Mouse (Mus musculus) T-helper 17 cell (primary cell): Measurements from ENCODE around the gene Ilf3.

Source experiments
- in situ Hi-C, 2 experiments: fragments of 300-600 bp; cut with MboI, MseI; formaldehyde crosslinking; loops; 1 replicate in 1 of 2; 2 replicates in 1 of 2; pipeline ENCODE4 v1.15.1; 2025; ENCODE audit warnings: high pct_unique_total_duplicates in 2 of 2

The Ilf3 gene

DNA sequence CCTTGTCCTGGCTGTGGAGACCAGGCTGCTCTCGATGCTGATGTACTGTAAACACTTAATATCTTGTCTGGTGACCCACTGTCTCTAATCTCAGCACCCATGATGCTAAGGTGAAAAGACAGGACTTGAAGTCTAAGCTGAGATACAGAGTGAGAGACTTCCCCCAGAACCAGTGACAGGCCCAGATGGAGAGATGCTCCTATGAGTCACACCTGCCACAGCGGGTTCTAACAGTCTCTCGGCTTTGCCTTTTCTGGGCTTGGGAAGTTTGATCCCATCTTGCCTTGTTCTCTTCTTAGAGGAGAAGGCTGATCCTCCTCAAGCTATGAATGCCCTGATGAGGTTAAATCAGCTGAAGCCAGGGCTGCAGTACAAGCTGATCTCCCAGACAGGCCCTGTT, 29.5 kb downstream of the Ilf3 start:
- in situ Hi-C loops, result loop anchor here in 1 of 2 experiments (5.0 kb wide), 1 partner anchor 80 kb away; no protein-coding TSS in a partner anchor

DNA sequence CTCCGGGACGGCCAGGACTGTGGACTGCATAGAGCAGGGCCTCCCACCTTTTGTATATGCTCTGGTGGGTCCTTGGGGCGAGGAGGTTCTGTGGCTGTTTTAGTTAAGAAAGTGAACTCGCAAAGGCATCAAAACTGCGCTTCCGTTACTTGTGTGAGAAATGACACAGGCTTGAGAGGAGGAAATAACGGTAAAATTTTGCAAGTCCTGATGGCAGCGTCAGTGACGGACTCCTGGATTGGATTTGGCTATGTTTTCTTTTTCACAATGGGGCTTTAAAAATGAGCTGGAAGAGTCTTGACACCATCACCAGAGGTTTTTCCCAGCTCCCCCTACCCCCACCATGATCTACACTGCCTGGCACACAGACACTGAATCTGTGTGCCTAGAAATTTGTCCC, 33.4 kb downstream of the Ilf3 start:
- in situ Hi-C loops, result no loop called here

DNA sequence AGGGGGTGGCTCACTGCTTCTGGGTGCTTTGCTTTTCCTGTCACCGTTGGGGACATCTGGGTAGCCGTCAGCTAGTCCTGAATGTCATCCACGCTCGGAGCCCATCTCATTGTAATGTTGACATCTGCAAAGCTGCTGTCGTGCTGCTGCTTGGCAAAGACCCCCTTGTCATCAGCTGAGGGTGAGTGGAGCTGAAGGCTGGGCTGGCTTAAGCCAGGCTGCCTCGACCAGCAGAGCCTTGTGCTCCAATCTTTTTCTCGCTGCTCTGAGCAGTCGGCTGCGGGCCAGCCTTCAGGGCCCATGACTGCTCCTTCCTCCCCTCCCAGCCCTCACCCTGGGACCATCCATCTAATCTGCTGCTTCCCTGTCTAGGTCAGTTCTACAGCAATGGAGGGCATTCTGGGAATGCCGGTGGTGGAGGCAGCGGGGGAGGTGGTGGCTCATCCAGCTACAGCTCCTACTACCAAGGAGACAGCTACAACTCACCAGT, 35.1 kb downstream of the Ilf3 start:
- in situ Hi-C loops, result no loop called here

DNA sequence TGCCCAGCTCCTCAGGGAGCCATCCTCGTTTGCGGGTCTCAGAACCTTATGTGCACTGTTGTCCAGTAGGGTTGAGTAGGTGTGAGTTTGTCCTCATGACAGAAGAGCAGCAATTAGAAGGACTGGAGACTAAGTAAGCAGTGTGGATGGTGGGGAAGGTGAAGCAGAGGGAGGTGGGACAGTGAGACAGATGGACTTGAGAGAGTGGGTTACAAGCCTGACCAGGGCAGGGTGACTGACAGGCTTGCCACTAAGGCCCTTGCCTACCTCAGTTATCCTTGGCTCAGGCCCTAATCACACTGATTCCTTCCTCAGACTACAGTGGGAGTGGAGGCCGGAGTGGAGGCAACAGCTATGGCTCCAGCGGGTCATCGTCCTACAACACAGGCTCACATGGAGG, 36.1 kb downstream of the Ilf3 start:
- in situ Hi-C loops, result no loop called here

DNA sequence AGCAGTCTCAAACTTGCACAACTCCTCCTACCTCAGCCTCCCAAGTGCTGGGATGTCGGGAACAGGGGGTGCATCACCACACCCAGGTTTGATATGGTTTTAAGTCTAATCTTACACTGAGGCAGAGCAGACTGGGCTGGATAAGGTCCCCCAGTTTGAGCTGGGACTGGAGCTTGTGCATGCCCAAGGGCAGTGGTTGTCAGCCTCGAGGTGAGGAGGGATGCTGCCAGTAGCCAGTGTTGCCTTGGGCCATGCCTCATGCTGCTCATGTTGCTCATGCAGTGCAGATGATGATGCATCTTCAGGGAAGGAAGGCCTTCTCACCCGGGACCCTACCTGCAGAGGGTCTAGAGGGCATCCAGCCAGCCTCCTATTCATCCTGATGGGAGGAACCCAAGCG, 37.9 kb downstream of the Ilf3 start:
- in situ Hi-C loops, result loop anchor here in 1 of 2 experiments (5.0 kb wide), 1 partner anchor 33 kb away; no protein-coding TSS in a partner anchor

DNA sequence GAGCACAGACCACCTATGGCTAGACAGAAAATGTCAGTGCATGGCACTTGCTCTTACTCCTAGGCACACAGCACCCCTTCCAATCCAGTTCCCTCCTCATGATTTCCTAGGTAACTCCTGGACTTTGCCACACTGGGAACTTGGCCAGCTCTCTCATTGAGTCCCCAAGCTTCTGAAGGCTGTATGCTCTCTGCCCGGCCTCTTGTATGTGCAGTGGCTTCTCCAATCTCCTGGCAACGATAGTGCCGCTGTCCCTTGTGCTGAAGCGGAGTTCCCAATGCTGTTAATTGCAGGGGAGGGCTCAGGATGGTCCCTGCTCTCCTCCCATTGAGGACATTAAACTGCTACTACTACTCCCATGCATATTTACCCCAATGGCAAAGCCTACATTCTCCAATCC, 40.3 kb downstream of the Ilf3 start:
- in situ Hi-C loops, result loop anchor here in 1 of 2 experiments (5.0 kb wide), 1 partner anchor 36 kb away; no protein-coding TSS in a partner anchor

DNA sequence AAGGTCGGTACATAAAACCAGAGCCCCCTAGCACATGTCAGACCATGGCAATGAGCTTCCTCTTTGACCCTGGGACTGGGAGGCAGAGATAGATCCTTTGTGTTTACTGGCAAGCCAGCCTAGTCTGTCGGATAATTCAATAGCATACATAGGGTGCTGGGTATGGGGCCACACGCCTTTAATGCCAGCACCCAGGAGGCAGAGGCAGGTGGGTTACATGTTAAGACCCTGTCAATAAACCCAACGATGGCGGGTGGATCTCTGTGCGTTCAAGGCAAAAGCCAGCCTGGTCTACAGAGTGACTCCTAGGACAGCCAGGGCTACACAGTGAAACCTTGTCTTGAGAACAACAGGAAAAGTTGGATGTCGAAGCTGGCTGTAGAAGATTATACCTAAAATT, 41.0 kb downstream of the Ilf3 start:
- in situ Hi-C loops, result loop anchor here in 1 of 2 experiments (5.0 kb wide), 1 partner anchor 36 kb away; no protein-coding TSS in a partner anchor

DNA sequence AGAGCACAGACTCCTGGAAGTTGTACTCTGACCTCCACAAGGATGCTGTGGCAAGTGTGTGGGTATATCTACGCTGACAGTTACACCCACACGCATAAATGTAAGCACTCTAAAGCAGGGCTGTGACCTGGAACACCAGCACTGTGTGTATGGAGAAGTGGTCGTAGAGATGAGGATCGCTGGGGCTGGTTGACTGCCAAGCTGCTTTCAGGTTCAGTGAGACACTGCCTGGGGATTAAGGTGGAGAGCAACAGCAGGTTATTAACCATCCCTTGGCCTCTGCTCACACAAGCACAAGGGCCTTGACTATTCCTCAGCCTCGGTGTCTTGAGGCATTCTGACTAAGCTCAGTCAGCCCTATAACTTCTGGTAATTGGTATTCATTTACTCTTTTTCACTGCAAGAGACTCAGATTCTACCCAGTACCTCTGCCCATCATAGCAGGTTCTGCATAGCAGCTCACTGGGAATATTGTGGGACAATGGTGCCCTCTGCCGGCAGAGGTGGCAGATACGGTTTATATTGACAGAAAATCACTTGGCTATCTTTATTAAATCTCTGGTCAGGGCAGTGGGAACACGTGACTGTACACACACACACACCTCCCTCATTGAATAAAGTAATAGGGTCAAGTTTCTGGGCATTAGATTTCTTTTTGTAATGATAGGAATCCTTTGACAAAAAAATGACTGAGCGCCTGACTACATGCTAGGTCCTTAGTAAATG, 42.1 kb downstream of the Ilf3 start:
- in situ Hi-C loops, result loop anchor here in 1 of 2 experiments (5.0 kb wide), 2 partner anchors 37 to 92 kb away; no protein-coding TSS in a partner anchor

DNA sequence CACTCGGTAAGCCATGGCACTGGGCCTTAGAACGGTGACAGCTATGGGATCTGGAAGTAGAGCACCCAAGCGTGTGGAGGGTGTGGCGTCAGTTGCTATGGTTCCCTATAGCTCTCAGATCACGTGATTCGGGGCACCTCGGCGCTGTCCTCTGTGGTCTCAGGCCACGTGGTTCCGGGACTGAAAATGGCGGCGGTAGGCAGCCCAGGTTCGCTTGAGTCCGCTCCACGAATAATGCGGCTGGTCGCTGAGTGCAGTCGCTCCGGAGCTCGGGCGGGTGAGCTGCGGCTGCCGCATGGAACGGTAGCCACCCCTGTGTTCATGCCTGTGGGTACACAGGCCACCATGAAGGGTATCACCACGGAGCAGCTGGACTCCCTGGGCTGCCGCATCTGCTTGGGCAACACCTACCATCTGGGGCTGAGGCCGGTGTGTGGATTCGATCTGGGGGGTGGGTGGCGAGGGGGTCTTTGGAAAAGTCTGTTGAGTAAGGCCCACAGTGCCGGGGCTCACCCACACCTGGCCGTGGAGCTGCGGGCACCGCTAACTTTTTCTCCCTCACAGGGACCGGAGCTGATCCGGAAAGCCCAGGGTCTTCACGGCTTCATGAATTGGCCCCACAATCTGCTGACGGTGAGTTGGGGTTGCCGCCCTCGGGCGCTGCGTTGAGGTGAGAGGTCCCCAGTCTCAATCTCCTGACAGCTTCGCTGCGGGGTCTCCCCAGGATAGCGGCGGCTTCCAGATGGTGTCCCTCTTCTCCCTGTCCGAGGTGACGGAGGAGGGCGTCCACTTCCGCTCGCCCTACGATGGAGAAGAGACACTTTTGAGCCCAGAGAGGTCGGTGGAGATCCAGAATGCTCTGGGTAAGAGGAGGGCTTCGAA, 44.2 kb downstream of the Ilf3 start, which contains the start of gene Qtrt1:
Gene Qtrt1, plus strand, starts transcription at position 169 of the 882 bp plus-strand sequence.
- in situ Hi-C loops, result loop anchor here in 1 of 2 experiments (5.0 kb wide), 1 partner anchor 95 kb away; no protein-coding TSS in a partner anchor

DNA sequence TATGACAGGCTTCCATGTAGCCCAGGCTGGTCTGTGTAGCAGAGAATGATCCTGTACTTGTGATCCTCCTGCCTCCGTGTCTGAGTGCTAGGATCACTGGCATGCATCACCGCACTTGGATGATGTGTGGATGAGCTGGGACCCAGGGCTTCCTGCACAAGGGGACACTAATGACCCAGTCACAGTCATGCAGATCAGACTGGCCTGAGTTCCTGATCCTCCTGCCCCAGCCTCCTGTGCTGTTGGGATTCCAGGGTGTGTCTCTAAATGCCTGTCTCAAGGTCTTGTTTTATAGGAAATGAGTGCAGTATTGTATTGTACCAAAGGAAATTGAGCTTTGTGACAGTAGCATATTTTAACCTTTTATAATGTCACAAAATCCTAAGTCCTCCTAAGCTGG, 50.2 kb downstream of the Ilf3 start:
- in situ Hi-C loops, result loop anchor here in 1 of 2 experiments (5.0 kb wide), 2 partner anchors 39 to 71 kb away; no protein-coding TSS in a partner anchor

DNA sequence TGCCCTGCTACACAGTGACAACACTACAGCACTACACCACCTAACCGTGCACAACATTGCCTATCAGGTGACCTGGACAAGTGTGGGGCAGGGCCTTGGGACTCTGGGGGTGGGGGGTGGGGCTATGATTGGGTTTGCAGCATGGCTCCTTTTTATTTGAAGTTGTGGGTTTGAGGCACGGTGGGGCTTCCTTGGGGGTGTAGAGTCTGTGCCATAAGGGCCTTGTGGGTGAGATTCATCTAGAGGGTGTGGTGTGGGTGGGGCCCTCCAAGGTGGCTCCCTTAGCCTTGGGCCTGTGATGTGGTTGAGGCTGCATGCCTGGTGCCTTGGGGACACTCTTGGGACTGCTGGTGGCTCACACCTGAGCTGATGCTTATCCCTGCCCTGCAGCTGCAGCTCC, 52.0 kb downstream of the Ilf3 start:
- in situ Hi-C loops, result loop anchor here (5.0 to 10.0 kb wide), 3 partner anchors 38 to 755 kb away; no protein-coding TSS in a partner anchor

DNA sequence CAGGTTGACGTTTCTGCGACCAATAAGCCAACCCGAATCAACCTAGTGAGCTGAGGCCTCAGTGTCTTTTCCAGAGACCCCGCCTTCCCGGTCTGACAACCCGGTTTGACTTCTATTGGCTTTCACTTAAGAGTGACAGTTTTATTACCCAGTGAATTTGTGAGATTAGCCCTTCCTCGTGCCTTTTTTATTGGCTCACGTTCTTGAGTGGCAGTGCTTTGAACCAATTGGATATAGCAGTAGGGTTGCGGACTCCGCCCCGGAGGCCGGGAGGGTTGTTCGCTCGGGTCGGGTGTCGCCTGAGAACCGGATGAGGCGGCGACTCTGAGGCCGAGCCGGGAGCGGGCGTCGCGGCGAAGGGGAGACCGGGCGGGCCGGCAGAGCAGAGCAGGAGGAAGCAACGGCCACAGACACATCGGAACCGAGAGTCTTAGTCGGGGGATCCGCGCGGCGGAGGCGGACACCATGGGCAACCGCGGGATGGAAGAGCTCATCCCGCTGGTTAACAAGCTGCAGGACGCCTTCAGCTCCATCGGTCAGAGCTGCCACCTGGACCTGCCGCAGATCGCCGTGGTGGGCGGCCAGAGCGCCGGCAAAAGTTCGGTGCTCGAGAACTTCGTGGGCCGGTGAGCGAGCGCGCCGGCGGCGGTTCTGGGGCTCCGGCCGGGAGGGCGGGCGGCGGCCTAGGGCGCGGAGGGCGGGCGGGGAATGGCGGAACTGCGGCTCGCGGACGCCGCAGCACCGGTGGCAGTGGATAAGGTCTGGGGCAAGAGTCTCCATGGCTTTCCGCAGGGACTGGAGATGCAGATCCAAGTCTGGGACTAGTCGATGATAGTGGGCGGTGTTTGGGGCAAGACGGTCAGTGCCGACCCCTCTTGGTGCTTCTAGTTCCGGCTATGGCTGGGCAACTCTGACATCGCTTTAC, 57.2 kb downstream of the Ilf3 start, which contains the start of gene Dnm2:
Gene Dnm2, plus strand, starts transcription at position 278 of the 925 bp plus-strand sequence.
- in situ Hi-C loops, result loop anchor here in 1 of 2 experiments (10.0 kb wide), 1 partner anchor 760 kb away; no protein-coding TSS in a partner anchor

DNA sequence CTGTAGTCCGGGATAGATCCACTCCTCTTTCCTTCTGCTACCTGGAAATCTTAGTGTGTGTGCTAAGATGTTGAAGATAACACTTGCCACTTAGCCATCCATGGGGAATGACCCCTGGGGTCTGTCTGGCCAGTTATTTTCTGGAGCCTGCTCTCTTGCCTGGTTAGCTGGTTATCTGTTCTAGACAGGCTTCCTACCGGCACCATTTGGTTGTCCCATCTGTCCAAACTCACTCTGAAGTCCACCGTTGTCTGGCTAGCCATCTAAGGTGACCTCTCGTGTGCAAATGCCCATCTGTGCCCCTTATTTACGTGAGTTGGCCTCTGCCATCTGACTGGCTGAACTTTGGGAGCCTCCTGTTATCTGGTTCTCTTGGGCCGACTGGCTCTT, 57.9 kb downstream of the Ilf3 start:
- in situ Hi-C loops, result loop anchor here in 1 of 2 experiments (10.0 kb wide), 1 partner anchor 761 kb away; no protein-coding TSS in a partner anchor

DNA sequence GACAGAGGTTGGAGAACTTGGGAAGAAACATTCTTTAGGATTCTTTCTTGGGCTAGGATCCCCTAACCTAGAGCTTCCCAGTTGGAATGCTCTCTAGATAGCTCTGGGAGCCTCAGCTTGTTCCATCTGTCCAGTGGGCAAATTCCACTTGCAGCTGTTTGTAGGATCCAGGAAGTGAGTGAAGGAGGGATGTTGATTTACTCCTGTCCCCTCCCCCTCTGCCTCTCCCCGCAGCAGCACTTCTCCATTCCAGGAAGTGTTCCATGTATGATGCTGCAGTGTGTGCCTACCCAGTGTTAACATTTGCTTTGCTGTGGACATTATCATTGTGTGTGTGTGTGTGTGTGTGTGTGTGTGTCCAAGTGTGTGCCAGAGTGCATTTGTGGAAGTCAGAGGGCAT, 58.3 kb downstream of the Ilf3 start:
- in situ Hi-C loops, result loop anchor here in 1 of 2 experiments (10.0 kb wide), 1 partner anchor 761 kb away; no protein-coding TSS in a partner anchor

DNA sequence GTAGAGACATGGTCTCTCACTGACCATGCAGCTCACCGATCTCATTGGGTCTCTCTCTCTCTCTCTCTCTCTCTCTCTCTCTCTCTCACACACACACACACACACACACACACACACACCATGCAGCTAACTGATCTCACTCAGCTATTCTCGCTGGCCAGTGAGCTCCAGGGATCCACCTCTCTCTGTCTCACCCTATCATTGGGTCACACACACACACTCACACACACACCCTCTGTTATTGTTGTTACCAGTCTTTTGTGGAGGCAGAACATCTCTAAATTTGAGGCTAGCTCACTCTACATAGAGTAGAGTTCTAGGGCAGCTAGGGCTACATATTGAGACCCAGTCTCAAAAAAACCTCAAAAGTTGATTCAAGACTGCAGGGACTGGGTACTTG, 58.9 kb downstream of the Ilf3 start:
- in situ Hi-C loops, result loop anchor here in 1 of 2 experiments (10.0 kb wide), 1 partner anchor 762 kb away; no protein-coding TSS in a partner anchor

DNA sequence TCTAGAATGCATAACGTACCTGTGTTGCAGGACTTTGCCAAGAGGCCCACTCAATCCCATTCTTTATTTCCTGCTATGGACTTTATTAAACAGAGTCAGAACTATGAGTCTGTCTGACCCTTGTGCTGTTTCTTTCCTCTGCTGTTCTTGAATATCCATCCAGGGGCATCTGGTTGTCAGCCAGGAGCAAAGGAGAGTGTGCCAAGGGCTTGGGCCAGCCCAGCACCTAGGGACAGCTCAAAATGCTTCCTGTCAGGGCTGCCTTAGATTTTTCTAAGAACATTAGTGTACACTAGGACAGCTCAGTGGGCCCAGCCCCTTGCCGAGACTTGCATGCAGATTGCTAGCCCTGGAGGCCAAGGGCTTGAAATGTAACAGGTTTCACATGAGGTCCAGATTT, 60.1 kb downstream of the Ilf3 start:
- in situ Hi-C loops, result loop anchor here in 1 of 2 experiments (10.0 kb wide), 1 partner anchor 763 kb away; no protein-coding TSS in a partner anchor

DNA sequence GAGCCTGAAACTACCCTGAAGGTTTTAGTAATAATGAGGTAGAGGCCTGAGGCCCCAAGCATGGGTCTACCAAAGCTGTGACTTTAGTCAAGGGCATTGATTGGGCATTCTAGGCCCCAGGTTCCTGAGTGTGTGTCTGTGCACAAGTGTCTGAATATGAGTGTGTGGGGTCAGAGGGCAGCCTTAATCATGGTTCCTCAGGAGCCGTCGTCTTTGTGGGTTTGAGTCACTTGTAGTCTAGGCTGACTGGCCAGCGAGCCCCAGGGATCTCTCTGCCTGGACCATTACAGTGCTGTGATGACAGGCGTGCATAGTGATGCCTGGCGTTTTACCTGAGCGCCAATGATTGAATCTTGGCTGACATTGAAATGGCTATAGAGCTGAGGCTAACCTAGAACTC, 60.5 kb downstream of the Ilf3 start:
- in situ Hi-C loops, result loop anchor here in 1 of 2 experiments (10.0 kb wide), 1 partner anchor 763 kb away; no protein-coding TSS in a partner anchor

DNA sequence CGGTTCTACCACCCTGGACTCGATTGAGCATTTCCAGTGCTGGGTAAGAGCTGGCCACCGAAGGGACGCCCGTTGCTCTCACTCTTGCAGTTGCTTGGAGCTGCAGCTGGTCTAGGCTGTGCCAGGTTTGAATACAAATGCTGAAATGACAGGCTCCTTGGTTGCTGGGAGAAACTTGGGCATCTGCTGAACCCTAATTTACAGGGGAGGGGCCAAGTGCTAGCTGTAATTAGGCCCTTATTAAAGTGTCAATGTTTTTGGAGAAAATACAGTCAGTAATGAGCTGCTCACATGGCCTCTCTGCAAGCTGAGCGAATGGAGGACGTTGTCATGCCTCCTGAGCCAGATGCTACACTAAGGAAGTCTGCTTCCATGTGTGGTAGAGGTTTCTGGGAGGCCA, 63.1 kb downstream of the Ilf3 start:
- in situ Hi-C loops, result no loop called here

DNA sequence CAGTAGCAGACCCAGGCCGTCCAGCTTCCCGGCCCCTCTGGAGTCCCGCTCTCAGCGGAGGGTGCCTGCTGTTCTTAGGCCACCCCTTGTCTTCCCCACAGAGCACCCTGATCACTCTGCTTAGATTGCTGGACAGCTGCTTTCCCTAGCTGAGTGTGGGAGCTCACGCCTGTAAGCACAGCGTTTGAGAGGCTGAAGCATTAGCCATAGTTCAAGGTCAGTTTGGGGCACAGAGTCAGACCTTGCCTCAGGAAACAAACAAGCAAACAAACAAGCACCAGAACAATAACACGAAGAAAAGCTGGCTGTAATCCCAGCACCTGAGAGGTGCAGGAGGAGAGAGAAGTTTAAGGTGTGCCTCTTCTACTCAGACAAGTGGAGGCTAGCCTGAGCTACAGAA, 64.4 kb downstream of the Ilf3 start:
- in situ Hi-C loops, result no loop called here

DNA sequence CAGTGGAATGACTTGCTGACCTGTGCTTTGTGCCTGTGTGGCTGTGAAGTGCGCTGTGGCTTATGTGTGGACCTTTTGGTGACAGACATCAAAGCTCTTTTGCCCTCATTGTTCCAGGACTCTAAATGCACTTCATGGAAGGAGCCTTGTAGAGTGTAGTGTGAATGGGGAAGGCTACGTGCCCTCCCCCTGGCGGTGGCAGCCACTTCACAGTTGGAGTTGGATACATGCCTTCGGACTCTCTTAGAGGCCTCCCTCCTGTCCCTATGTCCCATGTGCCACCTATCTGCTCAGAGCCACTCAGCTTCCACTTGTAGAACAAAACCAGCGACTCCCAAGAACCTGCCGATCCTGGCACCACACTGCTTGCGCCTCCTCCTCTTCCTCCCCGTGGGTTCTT, 66.1 kb downstream of the Ilf3 start:
- in situ Hi-C loops, result no loop called here
